Mouse (Mus musculus): ENCODE results near the gene Psmd12. TPM values are rescaled to one million over a fixed set of nuclear protein-coding genes. Genes with fewer than 3 reads are reported as not detected.

The Psmd12 gene
- polyA plus RNA-seq, 1 experiment, result 105 TPM

DNA sequence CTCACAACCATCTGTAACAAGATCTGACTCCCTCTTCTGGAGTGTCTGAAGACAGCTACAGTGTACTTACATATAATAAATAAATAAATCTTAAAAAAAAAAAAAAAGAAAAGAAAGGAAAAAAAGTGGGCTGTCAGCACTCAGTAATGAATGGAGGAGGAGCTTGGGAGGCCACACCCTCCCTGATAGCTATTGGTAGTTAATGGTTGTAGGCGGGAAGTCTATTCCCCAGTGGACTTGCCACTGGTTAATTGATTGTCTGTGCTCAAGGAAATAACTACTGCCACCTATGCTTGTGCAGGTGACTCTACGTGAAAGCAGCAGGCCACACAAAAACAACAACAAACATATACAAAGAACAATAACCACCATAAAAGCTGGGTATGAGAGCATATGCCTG is 37.1 kb downstream of the Psmd12 start:
- Histone ChIP-seq H3K4me1 (ENCODE audit: control insufficient read depth, insufficient read depth, insufficient read length, low read length) (peaks cover 6% of the 10 kb centered on the region; the same call in 1 of the 2 replicates), H3K27ac (replicated peaks; ENCODE audit: low read depth, low read length) (no peak overlapping the region), H3K4me3 (ENCODE audit: insufficient read depth, low read depth, low read length) (no peak overlapping the region)

DNA sequence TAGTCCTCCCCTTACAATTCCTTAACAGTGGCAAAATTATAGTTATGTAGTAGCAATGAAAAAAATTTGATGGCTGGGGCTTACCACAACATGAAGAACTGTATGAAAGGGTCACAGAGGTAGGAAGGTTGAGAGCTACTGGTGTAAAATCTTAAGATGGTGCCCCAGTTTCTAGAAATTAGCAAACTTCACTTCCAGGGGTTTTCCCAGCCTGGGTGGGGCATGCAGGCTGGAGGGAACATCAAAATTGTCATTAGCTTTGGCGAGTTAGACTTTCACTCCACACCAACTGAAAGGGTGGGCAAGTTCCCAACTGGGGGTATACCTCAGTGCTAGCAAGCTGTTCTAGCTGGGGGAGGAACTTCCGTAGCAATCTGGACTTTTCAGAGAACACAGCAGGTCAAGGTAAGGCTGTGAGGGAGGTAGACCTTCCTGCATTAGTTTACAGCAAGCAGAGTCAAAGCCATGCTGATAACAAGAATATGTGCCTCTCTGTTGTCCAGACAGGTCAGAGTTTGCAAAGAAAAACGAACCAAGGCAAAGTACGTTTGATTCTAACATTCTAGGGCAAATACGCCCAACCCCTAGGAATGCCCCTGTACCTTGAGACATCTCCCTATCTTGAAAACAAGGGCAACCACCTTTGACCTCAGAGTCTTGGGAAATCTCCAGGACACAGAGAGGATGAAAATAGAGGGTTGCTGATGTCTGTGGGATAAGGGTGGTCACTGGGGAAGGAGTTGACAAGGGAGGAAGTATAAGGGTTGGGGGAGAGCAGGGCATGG is 39.6 kb downstream of the Psmd12 start:
- H3K27ac ChIP-seq (replicated peaks; ENCODE audit: low read depth, low read length), result no peak overlapping the region
- H3K4me1 ChIP-seq (ENCODE audit: control insufficient read depth, insufficient read depth, insufficient read length, low read length), result no peaks in the 10 kb centered on the region
- no peak overlapping the region for H3K4me3 ChIP-seq (ENCODE audit: insufficient read depth, low read depth, low read length)

DNA sequence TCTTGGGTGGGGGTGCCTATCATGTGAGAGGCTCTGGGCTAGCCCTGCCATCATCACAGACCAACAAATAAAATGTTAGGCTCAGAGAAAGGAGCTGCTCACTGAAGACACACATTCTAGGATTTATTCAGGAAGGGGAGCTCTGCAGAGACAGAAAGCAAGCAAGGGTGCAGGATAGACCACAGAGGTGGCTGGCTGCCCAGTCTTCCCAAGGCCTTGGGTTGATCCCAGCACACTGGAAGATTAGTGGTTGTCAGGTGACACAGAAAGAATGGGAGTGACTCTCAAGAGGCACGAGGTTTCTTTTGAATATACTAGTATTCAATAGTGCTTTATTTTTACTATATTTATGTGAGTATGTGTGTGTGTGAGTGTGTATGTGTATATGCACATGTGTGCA is 41.9 kb downstream of the Psmd12 start:
- no peak overlapping the region for H3K27ac ChIP-seq (replicated peaks; ENCODE audit: low read depth, low read length)
- H3K4me1 ChIP-seq (ENCODE audit: control insufficient read depth, insufficient read depth, insufficient read length, low read length), result no peaks in the 10 kb centered on the region
- no peak overlapping the region for H3K4me3 ChIP-seq (ENCODE audit: insufficient read depth, low read depth, low read length)

DNA sequence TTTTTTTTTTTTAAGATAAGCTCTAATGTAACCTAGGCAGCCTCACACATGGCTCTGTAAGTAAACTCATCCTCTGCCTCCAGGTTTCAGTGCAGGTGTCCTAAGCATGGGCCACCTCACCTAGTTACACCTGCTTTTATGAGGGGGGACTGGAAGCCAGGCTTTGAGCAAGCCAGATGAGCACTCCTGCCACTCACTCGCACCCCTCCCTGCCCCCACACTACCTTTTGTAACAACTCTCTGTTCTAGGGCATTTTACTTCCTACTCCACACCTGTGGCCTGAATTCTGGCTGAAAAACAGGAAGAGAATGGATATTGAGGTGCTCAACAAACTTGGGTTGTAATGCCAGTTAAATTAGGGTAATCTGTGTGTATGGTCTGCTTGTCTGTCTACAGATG is 45.7 kb downstream of the Psmd12 start:
- Histone ChIP-seq H3K27ac (replicated peaks; ENCODE audit: low read depth, low read length) (no peak overlapping the region), H3K4me1 (ENCODE audit: control insufficient read depth, insufficient read depth, insufficient read length, low read length) (no peaks in the 10 kb centered on the region), H3K4me3 (ENCODE audit: insufficient read depth, low read depth, low read length) (no peak overlapping the region)

DNA sequence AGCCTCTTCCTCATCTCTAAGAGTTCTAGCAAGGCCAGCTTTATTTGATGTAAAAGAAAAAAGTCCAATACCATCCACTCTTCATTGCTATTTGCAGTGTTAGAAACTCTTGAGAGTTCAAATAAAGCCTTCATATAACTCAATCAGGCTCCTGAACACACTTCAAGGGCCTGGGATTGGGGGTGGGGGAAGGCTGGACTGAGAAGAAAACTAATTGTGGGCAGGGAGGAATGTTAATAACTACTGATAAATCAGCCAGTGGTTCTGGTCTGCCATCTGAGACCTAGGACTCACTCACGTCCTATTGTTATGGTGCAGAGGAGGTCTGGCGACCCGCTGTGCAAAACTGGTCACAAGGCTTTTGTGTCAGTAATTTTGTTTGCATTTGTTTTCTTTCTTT is 48.3 kb downstream of the Psmd12 start:
- Histone ChIP-seq H3K4me1 (ENCODE audit: control insufficient read depth, insufficient read depth, insufficient read length, low read length) (no peaks in the 10 kb centered on the region), H3K4me3 (ENCODE audit: insufficient read depth, low read depth, low read length) (no peak overlapping the region), H3K27ac (replicated peaks; ENCODE audit: low read depth, low read length) (no peak overlapping the region)

DNA sequence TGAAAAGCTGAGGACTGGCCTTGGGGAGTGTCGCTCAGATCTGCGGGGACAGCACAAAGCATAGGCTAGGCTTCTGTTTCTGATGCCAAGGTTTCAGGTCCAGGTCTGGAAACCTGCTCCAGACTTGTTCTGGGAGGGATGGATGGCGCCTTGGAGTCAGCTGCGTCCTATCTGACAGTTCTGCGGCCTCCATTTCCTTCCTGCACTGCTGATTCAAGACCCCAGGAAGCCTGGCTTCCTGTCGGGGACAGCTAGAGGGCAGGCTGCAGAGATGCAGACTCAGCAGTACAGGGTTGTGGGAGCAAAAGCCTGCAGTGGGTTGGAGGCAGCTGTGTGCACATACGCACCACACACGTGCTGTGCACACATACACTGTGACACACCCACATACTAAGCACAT is 50.0 kb downstream of the Psmd12 start:
- Histone ChIP-seq H3K4me3 (ENCODE audit: insufficient read depth, low read depth, low read length) (no peak overlapping the region), H3K4me1 (ENCODE audit: control insufficient read depth, insufficient read depth, insufficient read length, low read length) (no peaks in the 10 kb centered on the region), H3K27ac (replicated peaks; ENCODE audit: low read depth, low read length) (0 out of 2 replicates have a peak overlapping the region, but pooled peaks have one; percentile 5)

DNA sequence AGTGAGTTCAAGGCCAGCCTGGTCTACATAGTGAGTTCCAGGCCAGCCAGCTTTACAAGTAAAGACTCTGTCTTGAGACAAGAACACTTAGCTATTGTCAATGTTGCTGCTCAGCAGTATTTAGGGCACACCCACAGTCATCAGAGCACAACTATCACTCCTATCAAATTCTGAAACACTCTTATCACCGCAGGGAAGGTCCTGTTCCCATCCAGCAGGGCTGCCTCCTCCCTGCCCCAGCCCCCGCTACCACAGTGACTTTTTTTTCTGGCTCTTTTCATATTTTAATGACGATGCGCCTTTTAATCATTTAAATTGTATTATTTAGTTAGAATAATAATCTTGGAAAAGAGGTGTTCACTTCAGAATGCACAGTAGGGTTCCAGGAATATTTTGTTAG is 52.2 kb downstream of the Psmd12 start:
- Histone ChIP-seq H3K4me3 (ENCODE audit: insufficient read depth, low read depth, low read length) (no peak overlapping the region), H3K4me1 (ENCODE audit: control insufficient read depth, insufficient read depth, insufficient read length, low read length) (no peaks in the 10 kb centered on the region), H3K27ac (replicated peaks; ENCODE audit: low read depth, low read length) (no peak overlapping the region)

DNA sequence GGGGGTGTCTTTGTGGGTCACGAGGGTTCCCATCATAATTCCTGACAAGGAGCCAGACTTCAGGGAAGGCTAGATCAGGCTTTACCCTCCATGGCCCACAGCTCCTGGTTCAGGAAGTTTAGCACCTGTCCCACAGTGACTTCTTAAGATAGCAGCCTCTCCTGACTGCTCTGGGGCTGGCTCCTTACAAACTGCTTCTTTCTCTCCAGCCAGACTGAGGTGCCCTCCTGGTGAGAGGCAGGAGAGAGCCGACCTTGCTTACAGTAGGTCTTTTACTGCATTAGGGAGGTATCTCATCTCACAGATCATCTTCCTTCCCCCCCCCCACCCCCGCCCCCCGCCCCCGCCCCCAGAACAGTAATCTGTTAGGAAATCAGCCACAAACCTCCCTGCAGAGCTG is 53.0 kb downstream of the Psmd12 start:
- Histone ChIP-seq H3K4me3 (ENCODE audit: insufficient read depth, low read depth, low read length) (no peak overlapping the region), H3K4me1 (ENCODE audit: control insufficient read depth, insufficient read depth, insufficient read length, low read length) (no peaks in the 10 kb centered on the region), H3K27ac (replicated peaks; ENCODE audit: low read depth, low read length) (no peak overlapping the region)

DNA sequence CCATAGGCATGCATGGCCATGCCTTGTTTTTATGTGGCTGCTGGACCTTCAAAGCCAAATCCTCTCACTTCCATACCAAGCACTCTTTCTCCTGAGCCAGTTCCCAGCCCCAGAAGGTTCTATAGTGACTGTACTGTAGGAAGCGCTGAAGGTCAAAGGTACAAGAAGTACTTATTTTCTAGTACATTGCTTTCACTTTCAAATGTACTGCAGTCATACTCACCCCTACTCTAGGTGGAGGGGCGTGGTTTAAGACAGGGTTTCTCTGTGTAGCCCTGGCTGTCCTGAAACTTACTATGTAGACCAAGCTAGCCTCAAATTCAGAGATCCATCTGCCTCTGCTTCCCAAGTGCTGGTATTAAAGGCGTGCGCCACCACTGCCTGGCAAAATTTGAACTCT is 59.7 kb downstream of the Psmd12 start:
- no peak overlapping the region for H3K27ac ChIP-seq (replicated peaks; ENCODE audit: low read depth, low read length)
- H3K4me1 ChIP-seq (ENCODE audit: control insufficient read depth, insufficient read depth, insufficient read length, low read length), result no peaks in the 10 kb centered on the region
- H3K4me3 ChIP-seq (ENCODE audit: insufficient read depth, low read depth, low read length), result no peak overlapping the region

DNA sequence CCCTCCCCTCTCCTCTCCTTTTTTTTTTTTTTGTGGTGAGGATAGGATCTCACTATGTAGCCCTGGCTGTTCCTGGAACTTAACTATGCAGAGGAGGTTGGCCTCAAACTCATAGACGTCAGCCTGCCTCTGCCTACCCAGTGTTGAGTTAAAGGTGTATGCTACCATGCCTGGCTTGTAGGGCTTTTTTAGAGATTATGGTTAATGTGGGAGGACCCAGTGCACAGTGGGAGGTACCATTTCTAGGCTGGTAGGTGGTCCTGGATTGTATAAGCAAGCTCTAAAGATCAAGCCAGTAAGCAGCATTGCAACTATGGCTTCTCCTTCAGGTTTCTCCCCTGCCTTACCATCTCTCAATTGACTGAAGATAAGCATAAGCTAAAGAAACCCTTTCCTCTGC is 61.1 kb downstream of the Psmd12 start:
- no peak overlapping the region for H3K27ac ChIP-seq (replicated peaks; ENCODE audit: low read depth, low read length)
- H3K4me1 ChIP-seq (ENCODE audit: control insufficient read depth, insufficient read depth, insufficient read length, low read length), result no peaks in the 10 kb centered on the region
- no peak overlapping the region for H3K4me3 ChIP-seq (ENCODE audit: insufficient read depth, low read depth, low read length)

DNA sequence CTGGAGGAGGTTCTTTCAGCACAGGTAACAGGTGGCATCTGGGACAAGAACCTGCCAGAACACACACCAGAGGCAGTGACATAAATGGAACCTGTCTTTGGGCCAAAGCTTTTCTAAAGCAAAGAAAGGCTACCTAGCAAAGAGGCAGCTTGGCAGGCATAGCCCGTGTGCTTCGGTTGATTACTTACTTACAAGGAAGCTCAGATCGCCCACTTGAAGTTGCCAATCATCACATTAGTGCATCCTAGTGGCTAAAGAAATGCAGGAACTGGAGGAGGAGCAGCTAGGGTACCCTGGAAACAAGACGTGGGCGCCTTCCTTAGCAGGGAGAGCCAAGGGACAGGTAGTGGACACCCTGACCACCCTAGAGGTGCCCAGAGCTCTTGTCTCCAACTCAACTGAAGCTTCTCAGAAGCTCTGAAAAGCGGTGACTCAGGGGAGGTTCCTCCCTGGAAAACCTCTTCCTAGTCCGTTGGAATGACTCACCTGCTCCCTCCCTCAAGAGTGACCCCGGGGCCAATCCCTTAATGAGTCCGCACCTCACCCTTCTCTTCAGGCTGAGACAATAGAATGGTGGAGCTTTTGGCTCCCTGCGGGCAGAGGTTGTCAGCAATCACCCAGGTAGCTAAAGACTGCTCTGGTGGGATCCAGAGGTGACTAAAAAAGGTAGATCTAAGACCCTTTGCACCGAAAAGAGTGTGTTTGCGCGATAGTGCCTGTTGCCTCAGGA is 66.6 kb downstream of the Psmd12 start:
- Histone ChIP-seq H3K4me3 (ENCODE audit: insufficient read depth, low read depth, low read length) (no peak overlapping the region), H3K27ac (replicated peaks; ENCODE audit: low read depth, low read length) (no peak overlapping the region), H3K4me1 (ENCODE audit: control insufficient read depth, insufficient read depth, insufficient read length, low read length) (peaks cover 4% of the 10 kb centered on the region)

DNA sequence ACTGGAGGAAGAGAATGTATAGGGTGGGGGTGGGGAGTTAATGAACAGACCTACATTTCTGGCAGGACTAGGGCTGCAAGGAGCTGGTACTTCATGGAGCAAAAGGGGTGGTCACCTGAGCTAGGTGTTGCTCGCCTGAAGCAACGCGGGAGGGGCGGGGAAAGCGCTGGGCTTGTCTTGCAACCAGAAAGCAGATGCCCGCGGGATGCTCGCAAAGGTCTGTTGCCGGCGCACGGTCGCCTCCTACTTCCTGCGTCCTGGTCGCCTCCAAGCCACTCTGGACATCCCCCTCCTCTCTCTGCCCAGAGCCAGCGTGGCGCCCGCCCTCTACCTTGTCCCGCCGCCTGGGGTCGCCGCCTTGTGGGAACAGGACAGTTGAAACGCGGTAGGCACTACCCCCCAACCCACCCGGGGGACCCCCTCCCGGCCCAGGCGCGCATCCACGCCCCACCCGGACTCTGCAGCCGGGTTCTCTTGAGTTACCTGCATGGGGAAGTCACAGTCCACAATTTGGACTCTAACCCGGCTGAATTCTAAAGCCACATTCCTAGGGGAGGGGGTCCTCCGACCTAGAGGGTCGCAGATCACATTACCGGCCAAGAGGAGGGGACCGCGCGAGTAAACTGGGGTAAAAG is 67.5 kb downstream of the Psmd12 start:
- H3K4me3 ChIP-seq (ENCODE audit: insufficient read depth, low read depth, low read length), result peak overlapping the region; percentile 97
- H3K4me1 ChIP-seq (ENCODE audit: control insufficient read depth, insufficient read depth, insufficient read length, low read length), result peaks cover 4% of the 10 kb centered on the region
- no peak overlapping the region for H3K27ac ChIP-seq (replicated peaks; ENCODE audit: low read depth, low read length)

DNA sequence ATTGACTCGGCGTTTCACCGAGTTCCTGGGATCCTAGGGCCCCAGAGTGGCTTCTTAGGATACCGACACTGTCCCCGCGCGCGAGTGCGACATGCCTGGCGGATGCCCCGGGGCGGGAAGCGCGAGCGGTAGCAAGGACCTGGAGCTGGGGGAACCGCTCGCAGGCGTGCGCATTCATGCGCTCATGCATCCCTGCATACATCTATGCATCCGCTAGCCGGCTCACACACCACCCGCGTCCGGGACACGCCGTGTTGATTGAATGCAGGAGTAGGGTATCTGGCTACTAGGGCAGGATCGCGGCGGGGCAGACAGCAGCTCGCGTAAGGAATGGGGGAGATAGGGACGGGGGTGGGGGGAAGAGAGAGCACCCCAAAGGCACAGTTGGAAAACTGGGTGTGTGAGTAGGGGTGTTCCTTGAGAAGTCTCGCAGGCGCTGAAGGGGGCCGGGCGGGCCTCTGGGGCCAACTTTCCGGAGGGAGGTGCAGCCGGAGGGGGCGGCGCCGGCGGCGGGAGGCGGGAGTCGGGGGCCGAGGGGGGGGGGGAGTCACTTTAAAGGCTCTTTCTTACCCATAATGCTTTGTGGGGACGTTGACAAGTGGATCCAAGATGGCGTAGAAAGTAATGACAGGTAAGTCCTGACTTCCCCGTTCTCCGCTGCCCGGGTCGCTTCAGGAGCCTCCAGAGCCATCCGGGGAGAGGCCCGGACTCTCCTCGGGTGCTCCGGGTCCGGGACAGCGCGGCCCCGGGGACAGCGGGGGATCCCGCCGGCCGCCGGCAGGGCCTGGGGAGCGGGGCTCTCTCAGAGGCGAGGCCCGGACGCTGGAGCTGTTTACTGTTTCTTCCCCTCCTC is 68.3 kb downstream of the Psmd12 start, which contains the start of gene Helz:
Gene Helz, plus strand, starts transcription at position 580 of the 853 bp plus-strand sequence.
- H3K27ac ChIP-seq (replicated peaks; ENCODE audit: low read depth, low read length), result no peak within 1 kb of the TSS
- peak within 1 kb of the TSS; percentile 97 for H3K4me3 ChIP-seq (ENCODE audit: insufficient read depth, low read depth, low read length)
- H3K4me1 ChIP-seq (ENCODE audit: control insufficient read depth, insufficient read depth, insufficient read length, low read length), result peaks cover 4% of the 10 kb centered on the region

DNA sequence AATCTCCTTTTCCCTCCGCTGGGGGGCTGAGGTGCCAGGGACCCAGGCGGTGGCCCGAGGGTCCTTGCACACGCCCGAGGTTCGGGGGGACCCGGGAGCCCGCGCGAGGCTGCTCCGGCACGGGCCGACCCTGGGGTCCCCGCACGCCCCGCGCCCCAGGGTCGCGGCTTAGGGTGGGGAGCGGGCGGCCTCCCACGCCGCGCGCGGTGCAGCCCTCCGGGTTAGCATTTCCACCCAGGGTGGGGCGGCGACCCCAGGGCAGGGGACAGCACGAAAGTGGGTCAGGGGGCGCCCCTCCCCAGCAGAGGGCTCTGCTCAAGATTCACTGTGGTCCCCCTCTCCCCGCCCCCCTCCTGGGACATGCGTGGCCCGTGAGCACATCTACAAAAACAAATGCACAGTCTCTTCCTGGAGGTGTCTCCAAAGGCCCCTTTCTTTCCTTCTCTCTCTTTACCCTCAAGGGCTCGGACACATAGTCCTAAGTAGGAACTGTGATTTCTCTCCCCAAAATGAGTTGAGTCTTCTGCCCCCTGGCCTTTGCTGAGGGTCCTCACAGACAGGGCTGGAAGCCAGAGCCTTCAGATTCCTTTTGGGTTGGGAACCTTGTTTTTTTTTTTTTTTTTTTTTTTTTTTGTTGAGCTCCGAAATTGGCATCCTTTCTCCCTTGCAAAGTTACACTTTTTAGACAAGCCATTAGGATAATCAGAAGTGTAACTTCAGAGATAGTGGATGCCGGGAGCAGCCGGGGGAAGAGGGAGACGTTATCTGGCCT is 69.1 kb downstream of the Psmd12 start:
- peaks cover 4% of the 10 kb centered on the region for H3K4me1 ChIP-seq (ENCODE audit: control insufficient read depth, insufficient read depth, insufficient read length, low read length)
- H3K4me3 ChIP-seq (ENCODE audit: insufficient read depth, low read depth, low read length), result peak overlapping the region; percentile 97
- no peak overlapping the region for H3K27ac ChIP-seq (replicated peaks; ENCODE audit: low read depth, low read length)

Data from brown adipose tissue, adult 24 weeks (tissue).